Mouse (Mus musculus): Measurements from ENCODE around the gene Gnao1. TPM values are rescaled to one million over a fixed set of nuclear protein-coding genes. Genes with fewer than 3 reads are reported as not detected.

The Gnao1 gene
- polyA plus RNA-seq, 1 experiment, result 4.1 TPM

DNA sequence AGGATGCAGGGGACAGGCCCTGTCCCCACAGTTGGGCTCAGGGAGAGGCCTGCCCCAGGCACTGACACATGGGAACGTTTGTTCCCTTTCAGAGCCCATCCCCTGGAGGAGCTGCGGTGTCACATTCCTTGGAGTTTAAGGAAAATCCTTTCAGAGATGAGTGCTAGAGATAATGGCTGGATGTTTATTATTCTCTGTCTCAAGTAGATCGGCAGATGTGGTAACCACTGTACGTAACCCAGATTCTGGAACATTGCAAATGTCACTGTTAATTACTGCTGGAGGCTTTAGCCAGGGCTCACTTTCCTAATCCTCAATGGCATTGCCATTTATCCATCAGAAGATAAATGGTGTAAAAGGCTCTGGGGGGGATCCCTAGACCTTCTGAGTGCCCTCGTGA, 44.9 kb downstream of the Gnao1 start:
- Histone ChIP-seq H3K4me1 (ENCODE audit: control insufficient read depth, insufficient read depth, low read length) (no peaks in the 10 kb centered on the region), H3K27ac (ENCODE audit: control insufficient read depth, insufficient read depth, low read depth, low read length, poor library complexity) (no peak overlapping the region), H3K4me3 (replicated peaks; ENCODE audit: control insufficient read depth, low read depth, low read length) (no peak overlapping the region)
- TF ChIP-seq CTCF (IDR thresholded peaks at IDR 0.05; ENCODE audit: control insufficient read depth, insufficient read depth, low read length), result no peak
- TF ChIP-seq POLR2A (IDR thresholded peaks at IDR 0.05; ENCODE audit: borderline replicate concordance, control insufficient read depth, low read depth, low read length), result no peak
- 64% methylated on average over 5 of the region's 5 CpGs for WGBS

DNA sequence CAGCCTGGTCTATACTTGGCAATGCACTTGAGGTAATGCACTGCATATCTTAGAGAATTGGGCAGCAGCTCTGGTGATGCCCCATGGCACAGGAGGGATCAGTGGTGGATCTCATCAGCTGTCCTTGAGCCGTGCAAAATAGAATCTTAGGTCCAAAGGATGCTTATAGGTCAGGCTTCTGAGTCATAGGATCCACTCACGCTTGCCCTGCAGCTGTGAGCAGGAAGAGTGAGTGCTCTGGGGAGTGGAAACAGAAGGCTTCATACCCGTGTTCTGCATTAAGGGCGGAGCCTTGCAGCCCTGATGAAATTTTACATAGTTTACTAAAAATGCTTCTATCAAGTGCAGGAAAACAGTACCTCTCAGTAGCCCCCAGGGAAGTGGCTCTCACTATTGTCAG, 45.5 kb downstream of the Gnao1 start:
- Histone ChIP-seq H3K27ac (ENCODE audit: control insufficient read depth, insufficient read depth, low read depth, low read length, poor library complexity) (no peak overlapping the region), H3K4me1 (ENCODE audit: control insufficient read depth, insufficient read depth, low read length) (no peaks in the 10 kb centered on the region), H3K4me3 (replicated peaks; ENCODE audit: control insufficient read depth, low read depth, low read length) (no peak overlapping the region)
- 44% methylated on average over 4 of the region's 4 CpGs for WGBS
- TF ChIP-seq POLR2A (IDR thresholded peaks at IDR 0.05; ENCODE audit: borderline replicate concordance, control insufficient read depth, low read depth, low read length) (no peak), CTCF (IDR thresholded peaks at IDR 0.05; ENCODE audit: control insufficient read depth, insufficient read depth, low read length) (no peak)

DNA sequence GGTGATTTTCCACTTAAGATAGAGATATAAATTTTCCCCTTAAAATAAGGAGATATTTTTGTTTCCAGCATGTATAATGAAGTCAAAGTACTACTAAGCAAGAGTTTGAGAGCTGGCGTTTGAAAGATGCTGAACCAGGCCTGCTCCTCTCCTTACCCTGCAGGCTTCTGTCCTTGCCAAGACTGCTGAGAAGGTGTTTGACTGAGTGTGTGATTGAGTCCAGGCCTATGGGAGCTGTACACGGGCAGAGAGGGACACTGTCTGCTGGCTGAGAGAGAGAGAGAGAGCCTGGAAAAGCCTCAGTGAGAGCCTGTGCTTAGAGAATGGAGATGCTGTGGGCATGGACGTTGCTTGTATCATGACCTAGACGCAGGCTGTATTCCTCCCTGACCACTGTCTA, 47.4 kb downstream of the Gnao1 start:
- Histone ChIP-seq H3K4me1 (ENCODE audit: control insufficient read depth, insufficient read depth, low read length) (no peaks in the 10 kb centered on the region), H3K27ac (ENCODE audit: control insufficient read depth, insufficient read depth, low read depth, low read length, poor library complexity) (no peak overlapping the region), H3K4me3 (replicated peaks; ENCODE audit: control insufficient read depth, low read depth, low read length) (no peak overlapping the region)
- WGBS, result 80% methylated on average over 4 of the region's 4 CpGs
- no peak for TF ChIP-seq POLR2A (IDR thresholded peaks at IDR 0.05; ENCODE audit: borderline replicate concordance, control insufficient read depth, low read depth, low read length)
- TF ChIP-seq CTCF (IDR thresholded peaks at IDR 0.05; ENCODE audit: control insufficient read depth, insufficient read depth, low read length), result no peak

DNA sequence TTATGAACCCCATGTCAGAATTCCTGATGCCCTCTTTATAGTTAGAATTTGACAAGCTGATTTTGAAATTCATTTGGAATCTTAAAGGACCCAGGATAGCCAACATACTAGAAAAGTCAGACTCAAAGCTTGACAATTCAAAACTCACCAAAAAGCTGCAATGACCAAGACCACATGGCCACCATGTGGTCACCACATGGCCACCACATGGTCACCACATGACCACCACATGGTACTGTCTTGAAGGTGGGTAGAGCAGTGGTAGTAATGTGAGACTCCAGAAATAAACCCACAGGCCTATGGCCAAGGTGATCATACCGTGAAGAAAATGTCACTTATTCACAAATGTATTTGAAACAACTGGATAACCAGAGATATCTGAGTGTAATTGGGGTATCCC, 48.5 kb downstream of the Gnao1 start:
- WGBS, result 77% methylated on average over 1 of the region's 1 CpGs
- Histone ChIP-seq H3K4me3 (replicated peaks; ENCODE audit: control insufficient read depth, low read depth, low read length) (no peak overlapping the region), H3K27ac (ENCODE audit: control insufficient read depth, insufficient read depth, low read depth, low read length, poor library complexity) (no peak overlapping the region), H3K4me1 (ENCODE audit: control insufficient read depth, insufficient read depth, low read length) (no peaks in the 10 kb centered on the region)
- TF ChIP-seq POLR2A (IDR thresholded peaks at IDR 0.05; ENCODE audit: borderline replicate concordance, control insufficient read depth, low read depth, low read length) (no peak), CTCF (IDR thresholded peaks at IDR 0.05; ENCODE audit: control insufficient read depth, insufficient read depth, low read length) (no peak)

DNA sequence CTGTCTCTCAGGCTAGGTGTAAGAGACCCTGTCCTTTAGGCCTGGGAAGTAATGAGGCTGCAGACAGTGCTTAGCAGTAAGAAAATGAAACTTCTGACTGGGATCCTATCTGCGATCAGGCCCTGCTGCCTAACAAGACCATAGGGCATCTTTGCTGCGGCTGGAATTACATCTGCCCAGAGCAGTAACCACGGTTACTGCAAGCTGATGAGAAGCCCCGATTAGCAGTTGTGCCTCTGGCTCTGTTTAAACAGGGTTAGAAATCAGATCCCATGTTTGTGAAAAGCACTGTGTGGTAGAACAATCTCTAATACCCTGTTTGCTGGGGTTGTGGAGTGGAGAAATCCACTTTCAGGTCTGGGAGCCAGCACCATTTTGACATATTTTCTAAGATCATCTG, 50.3 kb downstream of the Gnao1 start:
- Histone ChIP-seq H3K4me3 (replicated peaks; ENCODE audit: control insufficient read depth, low read depth, low read length) (no peak overlapping the region), H3K27ac (ENCODE audit: control insufficient read depth, insufficient read depth, low read depth, low read length, poor library complexity) (no peak overlapping the region), H3K4me1 (ENCODE audit: control insufficient read depth, insufficient read depth, low read length) (no peaks in the 10 kb centered on the region)
- TF ChIP-seq CTCF (IDR thresholded peaks at IDR 0.05; ENCODE audit: control insufficient read depth, insufficient read depth, low read length) (no peak), POLR2A (IDR thresholded peaks at IDR 0.05; ENCODE audit: borderline replicate concordance, control insufficient read depth, low read depth, low read length) (no peak)
- 69% methylated on average over 4 of the region's 4 CpGs for WGBS

DNA sequence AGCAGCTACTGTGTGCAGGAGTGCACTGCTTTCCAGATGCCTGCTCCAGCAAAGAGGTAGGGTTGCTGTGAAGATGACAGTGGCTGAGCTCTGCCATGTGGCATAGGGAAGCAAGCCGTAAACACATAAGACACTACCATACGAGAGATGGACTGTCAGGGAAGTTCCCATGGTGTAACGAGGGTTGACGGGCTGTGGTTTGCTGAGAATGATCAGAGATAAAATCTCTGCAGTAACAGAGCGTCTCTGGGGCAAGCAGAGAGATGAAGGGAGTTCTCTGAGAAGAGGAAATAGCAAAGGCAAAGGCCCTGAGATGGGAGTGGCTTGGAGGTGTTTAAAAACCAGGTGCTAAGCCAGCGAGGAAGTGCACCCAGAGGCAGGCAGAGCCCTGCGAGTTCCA, 54.3 kb downstream of the Gnao1 start:
- H3K4me1 ChIP-seq (ENCODE audit: control insufficient read depth, insufficient read depth, low read length), result no peaks in the 10 kb centered on the region
- 25% methylated on average over 7 of the region's 7 CpGs for whole genome bisulfite sequencing
- H3K4me3 ChIP-seq (replicated peaks; ENCODE audit: control insufficient read depth, low read depth, low read length), result no peak overlapping the region
- H3K27ac ChIP-seq (ENCODE audit: control insufficient read depth, insufficient read depth, low read depth, low read length, poor library complexity), result no peak overlapping the region
- no peak for TF ChIP-seq POLR2A (IDR thresholded peaks at IDR 0.05; ENCODE audit: borderline replicate concordance, control insufficient read depth, low read depth, low read length)
- TF ChIP-seq CTCF (IDR thresholded peaks at IDR 0.05; ENCODE audit: control insufficient read depth, insufficient read depth, low read length), result no peak

DNA sequence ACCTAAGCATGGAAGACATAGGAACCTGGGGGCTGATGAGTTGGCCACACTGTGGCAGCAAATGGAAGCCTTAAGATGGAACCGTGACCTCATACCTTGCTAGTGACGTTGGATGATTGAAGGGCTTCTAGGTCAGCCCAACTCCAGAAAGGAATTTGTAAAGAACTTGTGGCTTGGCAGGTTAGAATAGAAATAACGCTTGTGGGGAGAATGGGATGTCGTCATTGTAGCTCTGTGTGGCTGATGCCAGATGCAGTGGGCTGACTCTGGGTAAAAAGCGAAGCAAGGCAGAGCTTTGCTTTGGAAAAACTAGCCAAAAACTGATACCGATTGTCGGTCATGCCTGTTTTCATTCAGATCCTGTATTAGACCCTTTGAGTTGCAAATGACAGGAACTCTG, 56.5 kb downstream of the Gnao1 start:
- H3K4me3 ChIP-seq (replicated peaks; ENCODE audit: control insufficient read depth, low read depth, low read length), result no peak overlapping the region
- H3K4me1 ChIP-seq (ENCODE audit: control insufficient read depth, insufficient read depth, low read length), result no peaks in the 10 kb centered on the region
- TF ChIP-seq CTCF (IDR thresholded peaks at IDR 0.05; ENCODE audit: control insufficient read depth, insufficient read depth, low read length) (no peak), POLR2A (IDR thresholded peaks at IDR 0.05; ENCODE audit: borderline replicate concordance, control insufficient read depth, low read depth, low read length) (no peak)
- WGBS, result 82% methylated on average over 7 of the region's 7 CpGs
- H3K27ac ChIP-seq (ENCODE audit: control insufficient read depth, insufficient read depth, low read depth, low read length, poor library complexity), result no peak overlapping the region

DNA sequence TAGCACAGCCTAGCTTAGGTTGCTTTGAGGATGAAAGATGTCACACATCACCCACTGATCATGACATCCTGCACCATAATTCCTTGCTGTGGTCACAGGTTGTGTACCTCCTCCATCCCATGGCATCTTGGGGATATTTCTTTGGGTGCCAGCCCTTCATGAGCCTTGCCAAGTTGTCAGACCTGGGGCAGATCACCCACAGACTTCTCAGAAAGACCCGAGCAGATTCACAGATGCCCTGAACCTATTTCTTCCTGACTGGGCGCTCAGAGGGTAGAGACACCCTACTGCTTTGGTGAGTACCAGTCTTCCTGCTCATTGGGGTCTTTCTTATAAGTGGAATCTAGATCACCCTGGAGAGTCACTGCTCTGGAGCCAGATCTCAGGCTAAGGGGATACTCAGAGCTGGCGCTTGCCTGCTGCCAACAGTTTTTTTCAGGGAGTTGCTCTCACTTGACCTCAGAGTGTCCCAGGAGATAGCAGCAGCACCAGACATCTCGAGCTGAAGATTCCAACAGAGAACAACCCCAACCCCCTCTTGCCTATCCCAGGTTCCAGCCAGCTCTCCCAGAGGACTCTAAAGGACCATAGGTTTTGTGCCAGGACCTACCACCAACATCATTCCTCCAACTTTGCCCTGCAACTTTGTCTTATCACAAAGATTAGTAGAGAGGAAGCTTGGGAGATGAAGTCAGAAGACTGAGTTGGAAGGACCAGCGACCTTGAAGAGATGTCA, 58.9 kb downstream of the Gnao1 start:
- H3K4me3 ChIP-seq (replicated peaks; ENCODE audit: control insufficient read depth, low read depth, low read length), result no peak overlapping the region
- 65% methylated on average over 5 of the region's 5 CpGs for WGBS
- TF ChIP-seq CTCF (IDR thresholded peaks at IDR 0.05; ENCODE audit: control insufficient read depth, insufficient read depth, low read length) (no peak), POLR2A (IDR thresholded peaks at IDR 0.05; ENCODE audit: borderline replicate concordance, control insufficient read depth, low read depth, low read length) (no peak)

DNA sequence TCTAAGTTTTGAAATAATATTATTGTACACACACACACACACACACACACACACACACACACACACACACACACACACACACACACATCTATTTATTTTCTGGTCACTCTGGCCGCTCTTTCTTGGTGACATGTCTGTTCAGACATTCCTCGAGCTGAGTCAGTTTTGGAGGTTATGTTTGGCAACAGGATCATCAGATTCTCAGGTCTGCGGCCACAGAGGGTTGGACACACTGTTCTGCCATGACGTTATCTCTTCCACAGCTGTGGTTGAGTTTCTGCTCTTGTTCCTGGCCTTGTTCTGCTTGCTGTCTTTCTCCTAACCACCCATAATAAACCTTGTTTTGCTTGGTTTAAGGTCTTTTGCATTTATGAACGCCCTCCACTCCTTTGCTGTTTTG, 61.5 kb downstream of the Gnao1 start:
- WGBS, result 68% methylated on average over 5 of the region's 5 CpGs
- no peak overlapping the region for H3K27ac ChIP-seq (ENCODE audit: control insufficient read depth, insufficient read depth, low read depth, low read length, poor library complexity)
- H3K4me1 ChIP-seq (ENCODE audit: control insufficient read depth, insufficient read depth, low read length), result no peaks in the 10 kb centered on the region
- TF ChIP-seq POLR2A (IDR thresholded peaks at IDR 0.05; ENCODE audit: borderline replicate concordance, control insufficient read depth, low read depth, low read length), result no peak
- no peak for TF ChIP-seq CTCF (IDR thresholded peaks at IDR 0.05; ENCODE audit: control insufficient read depth, insufficient read depth, low read length)
- no peak overlapping the region for H3K4me3 ChIP-seq (replicated peaks; ENCODE audit: control insufficient read depth, low read depth, low read length)

More for the DNA sequence above, 58.9 kb downstream of the Gnao1 start:
- H3K4me1 ChIP-seq (ENCODE audit: control insufficient read depth, insufficient read depth, low read length), result no peaks in the 10 kb centered on the region
- no peak overlapping the region for H3K27ac ChIP-seq (ENCODE audit: control insufficient read depth, insufficient read depth, low read depth, low read length, poor library complexity)
